Mouse (Mus musculus) embryo, embryonic 9.5 days (tissue): ENCODE results near the gene Esrrg.

ENCODE experiments used
- DNase-seq: peaks from one replicate; pipeline ENCODE4 v3.0.0-alpha.2; 2017; ENCODE audit errors: extremely low spot score

Esrrg gene

DNA sequence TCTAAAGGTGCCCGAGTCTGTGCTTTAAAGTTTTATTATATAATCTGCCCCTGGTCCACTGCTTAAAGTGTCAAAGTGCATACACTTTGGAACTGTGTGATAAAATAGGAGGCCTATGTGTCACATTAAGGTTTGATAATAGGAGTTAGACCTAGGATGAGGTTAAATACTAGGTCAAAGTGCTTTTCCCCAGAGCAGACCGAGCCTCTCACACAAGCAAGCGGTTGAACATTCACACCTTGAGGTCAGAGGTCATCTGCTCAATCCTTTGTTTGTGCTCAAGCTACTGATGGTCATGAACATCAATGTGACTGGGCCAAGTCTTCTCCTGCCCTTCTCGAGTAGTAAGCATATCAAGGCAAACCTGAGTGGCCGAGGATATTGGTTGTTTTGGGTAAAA, 218.3 kb downstream of the Esrrg start:
- DNase-seq = no peak

DNA sequence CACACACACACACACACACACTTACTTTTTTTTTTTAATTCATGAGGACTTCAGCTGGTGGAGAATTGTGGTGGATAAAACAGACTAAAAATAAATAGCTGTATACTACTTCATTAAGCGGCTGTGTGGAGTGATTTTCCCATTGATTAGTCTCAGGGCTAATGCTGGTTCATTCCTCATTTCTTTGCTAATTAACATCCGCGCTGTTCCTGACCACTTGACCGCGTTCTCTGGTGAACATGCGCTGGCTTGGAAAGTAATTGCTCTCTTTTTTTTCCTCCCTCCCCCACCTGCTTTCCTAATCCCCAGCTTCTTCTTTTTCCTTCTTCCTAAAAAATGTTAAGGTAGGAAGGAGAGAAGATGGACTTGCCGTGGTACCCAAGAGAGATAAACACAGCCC, 222.3 kb downstream of the Esrrg start:
- DNase-seq = no peak

DNA sequence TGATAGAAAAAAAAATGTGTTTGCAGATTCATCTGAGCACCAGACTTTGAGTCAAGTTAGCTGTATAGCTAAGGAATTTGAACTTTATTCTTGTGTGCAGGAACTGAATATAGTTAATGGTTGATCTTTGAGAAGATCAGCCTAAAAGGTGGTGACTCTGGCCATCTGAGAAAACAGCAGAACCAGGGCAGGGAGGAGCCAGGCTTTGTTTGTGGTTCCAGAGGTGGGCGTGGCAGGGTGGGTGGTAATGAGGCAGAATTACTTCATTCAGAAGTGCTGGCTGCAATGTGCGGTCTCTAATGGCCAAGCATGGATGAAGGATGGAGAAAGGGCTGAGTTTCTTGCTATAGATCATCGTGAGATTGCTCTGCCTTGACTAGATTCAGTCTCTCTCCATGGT, 224.3 kb downstream of the Esrrg start:
- DNase-seq = no peak

DNA sequence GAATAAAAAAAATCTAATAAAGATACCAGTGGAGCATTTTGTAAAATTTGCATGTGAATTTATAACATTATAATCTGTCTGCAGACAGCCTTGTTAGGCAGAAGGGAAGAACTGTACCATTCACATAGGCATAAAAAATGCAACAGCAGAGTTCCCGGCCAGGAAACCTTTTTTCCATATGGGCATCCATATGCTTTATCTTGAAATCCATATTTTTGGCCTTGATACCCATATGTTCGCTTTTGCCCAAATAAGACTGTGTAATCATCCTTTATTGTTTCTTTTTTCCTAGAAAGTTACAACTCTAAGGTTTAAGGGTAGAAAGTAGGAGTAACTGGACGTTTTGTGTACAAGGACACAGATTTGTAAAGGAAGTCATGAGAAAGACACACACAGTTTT, 226.0 kb downstream of the Esrrg start:
- DNase-seq = no peak

DNA sequence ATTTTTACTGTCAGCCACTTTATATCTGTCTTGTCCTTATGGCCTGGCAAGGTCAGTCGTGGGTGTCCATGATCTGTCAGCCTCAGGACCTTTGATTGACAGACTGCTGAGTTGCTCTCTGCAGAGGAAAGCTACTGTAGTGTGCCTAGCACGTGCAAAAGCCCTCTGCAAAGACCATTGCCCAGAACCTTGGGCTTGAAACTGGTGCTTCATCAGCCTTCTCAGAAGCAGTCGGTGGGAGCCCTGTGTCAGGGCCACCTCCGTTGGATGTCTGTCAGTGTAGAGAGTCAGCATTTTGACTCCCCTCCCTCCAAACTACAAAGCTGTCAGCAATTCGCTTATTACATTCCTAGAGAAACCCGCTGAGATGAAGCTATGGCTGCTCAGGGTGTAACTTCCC, 227.8 kb downstream of the Esrrg start:
- DNase-seq = no peak

DNA sequence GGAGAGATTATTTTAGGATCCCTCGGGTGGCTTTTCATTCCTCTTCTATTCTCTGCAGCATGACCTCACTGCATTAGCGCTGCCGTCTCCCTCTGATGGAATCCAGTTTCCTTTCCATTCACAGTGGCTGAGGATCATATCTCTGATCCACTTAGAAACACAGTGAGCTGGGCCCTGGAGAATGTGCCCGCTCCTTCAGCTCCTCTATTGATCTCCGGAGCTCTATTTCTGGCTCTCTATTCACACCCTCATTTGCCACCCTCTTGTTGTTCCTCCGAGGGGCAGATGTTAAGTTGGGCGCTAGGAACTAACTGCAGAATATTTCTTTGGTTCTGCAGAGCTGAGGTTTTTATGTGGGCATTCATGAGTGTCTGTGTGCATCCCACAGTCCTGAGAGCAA, 228.3 kb downstream of the Esrrg start:
- DNase-seq = no peak

DNA sequence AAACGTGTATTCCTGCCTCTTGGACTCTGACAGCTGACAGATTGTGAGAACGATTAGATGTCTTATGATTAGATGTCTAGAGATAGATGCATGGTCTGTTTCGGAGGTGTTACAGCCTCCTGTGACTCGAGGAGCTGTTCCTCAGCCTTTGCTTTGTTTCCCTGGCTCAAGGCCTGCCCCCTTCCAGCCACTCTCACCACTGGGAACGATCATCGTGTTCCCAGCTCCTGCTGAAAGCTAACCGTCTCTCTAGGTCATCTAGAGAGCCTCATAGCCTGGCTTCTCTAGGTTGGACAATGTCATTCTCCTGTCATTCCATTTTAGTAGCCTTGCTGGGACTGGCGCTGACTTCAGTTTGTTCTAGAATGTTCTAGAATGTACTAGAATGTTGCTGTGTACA, 233.0 kb downstream of the Esrrg start:
- no peak for DNase-seq

DNA sequence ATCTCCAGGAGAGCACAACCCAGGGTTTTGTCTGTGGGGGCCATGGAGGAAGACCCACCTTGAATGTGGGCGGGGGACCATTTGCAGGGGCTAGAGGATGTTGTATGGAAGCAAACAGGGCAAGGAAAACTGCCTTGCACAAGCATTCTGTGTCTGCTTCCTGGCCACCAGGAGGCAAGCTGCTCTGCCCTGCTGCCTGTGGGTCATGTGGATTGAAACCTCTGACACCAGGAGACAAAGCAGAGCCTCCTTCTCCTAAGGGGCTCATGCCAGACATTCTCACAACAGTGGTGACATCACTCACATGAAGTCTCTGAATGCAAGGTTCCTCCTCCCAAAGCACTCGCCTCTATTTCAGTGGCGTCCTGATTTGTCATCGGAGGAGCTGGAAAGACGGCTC, 234.1 kb downstream of the Esrrg start:
- no peak for DNase-seq

DNA sequence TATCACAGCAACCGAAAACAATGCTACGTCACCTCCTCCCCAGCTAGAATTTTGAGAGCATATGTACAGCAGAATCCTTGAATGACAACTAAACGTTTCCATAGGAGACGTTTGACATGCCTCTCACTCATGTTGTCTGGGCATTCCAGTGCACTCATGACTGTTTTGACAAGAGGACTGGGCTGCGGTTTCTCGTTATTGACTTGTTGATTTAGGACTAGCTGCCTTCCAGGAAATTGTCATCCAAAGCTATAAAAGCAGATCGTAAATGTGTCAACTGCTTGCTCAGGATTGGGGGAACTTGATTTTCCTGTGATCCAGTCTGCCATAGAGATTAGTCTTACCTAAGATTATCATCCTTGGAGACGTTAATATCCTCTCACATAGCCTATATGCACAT, 245.6 kb downstream of the Esrrg start:
- no peak for DNase-seq

DNA sequence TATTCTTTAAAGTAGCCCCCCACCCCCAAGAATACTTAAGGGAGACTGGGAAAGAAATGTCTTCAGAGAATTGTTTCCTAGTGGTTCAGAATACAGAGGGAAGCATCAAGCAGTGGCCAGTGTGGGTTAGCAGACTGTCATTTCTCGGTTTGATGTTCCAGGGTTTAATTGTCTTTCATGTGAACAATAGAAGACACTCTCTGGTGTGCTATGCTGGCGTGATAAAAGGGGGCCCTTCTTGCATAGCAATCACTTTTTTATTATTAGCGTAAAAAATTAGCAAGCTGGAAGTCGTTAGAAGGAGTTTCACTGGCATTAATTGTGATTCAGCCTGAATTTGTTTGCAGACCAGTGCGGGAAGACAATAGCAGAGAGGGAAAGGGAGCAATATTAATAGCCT, 253.7 kb downstream of the Esrrg start:
- no peak for DNase-seq

DNA sequence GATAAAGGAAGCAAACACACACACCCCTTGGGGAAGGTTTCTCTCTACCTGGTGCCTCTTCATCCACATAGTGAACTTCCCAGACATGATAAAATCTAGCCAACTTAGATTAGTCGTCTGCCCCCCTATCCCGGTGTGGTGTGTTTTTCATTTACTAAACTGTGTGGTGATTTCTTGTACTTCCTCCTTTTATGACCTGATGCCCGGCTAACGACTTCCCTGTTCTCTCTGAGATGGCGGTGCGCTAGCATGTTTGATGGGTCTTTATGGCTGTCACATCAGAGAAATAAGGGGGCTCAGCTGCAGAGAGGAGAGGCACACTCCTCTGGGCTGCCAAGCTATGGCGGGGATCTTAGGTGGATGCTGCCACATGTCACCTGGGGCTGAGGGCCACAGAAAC, 259.8 kb downstream of the Esrrg start:
- DNase-seq = no peak

DNA sequence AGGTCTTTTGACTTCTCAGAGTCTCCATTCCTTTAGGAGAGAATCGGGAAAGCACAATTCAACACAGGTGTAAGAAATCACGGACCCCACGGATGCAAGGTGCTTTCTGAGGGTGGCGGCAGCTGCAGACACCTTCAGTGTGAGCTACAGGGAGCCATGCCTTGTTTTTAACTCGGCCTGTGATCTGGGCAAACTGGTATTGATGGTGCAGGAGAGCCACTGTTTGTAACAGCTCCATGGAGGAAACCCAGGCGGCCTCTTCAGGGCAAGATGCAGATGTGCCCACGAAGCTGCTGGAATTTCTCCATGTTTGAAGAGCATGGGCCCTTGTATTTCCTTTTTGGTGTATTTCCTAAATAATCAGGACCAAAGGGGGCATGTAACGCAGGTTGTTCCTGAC, 263.6 kb downstream of the Esrrg start:
- no peak for DNase-seq

DNA sequence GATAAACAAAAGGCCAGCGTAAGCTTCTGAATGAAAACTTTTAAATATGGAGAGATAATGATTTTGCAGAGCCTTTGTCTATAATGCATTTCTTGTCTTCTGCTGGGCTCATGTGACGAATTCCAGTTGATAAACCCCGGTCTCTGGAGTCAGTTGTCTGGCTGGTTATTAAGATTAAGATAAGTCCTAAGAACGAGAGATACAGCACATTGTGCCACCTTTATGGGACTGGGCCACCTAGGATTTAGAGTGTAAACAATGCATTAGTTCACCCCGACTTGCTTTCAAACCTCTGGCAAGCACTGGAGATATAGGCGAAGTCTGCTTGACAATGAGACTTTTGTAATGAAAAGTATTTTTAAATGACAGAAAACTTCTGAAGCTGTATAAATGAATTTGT, 264.2 kb downstream of the Esrrg start:
- DNase-seq = no peak

DNA sequence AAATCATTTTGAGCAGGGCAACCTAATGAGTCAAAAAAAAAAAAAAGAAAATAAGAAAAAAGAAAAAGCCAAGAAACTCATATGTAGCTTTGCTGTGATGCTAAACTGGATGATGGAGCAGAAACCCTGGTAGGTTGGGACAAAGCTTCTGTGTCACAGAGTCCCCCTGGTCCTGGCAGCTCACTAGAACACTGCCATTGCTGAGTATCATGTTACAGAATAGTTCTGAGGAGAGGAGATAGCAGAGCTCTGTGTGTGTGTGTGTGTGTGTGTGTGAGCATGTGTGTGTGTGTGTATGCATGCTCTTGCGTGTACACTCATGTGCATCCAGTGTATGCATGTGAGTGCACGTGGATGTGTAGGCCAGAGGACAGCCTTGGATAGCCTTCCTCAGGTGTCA, 265.2 kb downstream of the Esrrg start:
- DNase-seq = no peak

DNA sequence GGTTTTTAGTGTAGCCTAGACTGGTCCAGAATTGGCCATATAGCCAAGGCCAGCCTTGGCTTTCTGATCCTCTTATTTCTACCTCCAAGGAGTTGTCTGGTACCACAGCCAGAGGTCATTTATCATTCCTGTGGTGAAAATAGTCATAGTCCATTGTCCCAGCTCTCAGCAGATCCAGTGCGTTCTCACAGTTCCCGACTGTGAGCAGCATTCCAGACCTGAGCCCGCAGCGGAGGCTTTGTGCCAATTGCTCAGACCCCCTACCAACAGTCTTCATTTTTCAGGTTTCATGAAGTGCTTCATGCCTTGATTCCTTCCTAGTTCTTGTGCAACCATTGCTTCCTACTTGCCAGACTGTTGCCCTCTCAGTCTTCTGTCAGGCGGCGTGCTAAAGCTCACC, 278.7 kb downstream of the Esrrg start:
- DNase-seq = no peak

DNA sequence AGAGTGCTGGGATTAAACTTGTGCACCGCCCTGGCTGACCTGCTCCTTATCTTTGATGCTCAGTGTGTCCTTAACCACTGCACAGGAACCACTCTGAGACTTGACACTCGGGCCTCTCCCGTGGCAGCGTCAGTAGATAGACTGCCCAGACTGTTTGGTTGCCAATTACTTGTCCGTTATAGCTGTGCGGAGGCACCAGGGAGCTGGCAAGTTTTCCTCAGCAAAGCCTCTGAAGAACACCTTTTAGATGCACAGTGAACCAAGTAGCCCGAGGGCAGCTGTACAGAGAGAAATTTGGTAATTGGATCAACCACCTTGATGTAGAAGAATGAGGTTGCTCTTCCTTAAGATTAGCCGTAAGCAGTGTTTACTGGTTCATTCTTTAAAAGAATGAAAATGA, 279.6 kb downstream of the Esrrg start:
- no peak for DNase-seq

DNA sequence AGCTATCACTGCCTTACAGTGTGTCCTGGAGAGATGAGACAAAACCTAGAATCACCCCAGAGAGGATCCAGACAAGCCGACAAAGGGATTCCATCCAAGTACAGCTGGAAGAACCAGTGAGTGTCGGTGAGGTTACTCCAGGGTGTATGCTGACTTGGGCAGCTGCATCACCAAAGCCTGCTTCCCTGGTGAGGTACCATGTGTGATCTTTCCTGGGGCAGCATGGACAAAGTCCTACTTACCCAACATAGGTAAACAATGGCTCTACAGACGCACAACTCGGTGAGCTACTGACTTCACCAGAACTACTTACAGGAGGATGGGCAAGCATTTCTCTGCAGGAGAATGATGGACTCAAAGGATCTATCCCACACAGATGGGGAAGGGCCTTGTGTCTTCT, 280.5 kb downstream of the Esrrg start:
- DNase-seq = no peak

DNA sequence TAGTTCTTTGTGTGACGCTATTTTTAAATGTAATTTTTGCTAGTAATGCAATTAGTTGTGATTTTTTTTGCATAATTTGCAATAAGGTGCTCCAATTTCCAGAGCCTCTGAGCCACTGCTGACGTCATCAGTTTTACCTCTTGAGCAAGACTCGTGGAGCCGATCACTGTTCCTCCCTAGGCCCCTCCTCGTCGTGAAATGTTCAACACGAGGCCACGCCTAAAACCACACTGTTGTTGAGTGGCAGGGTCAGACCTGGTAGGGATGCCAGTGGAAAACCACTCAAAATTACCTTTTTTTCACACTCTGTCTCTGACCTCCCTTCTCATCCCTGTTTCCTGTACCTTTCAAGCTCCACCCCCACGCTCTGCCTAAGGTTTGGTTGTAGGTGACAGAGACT, 282.7 kb downstream of the Esrrg start:
- no peak for DNase-seq

DNA sequence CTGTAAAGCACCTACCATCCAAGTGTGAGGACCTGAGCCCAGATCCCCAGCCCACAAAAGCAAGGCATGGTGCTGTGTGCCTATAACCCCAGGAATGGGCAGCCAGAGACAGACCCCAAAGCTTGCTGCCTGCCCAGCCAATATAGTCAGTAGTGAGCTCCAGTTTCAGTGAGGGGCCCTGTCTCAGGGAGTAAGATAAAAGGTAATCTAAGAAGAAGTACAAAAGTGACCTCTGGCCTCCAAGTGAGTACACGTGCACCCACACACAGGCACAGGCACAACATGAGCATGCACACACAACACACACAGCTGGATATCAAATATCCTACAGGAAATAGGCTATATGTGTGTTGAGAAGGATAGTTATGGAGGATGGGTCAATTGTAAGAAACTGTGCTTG, 286.9 kb downstream of the Esrrg start:
- no peak for DNase-seq

DNA sequence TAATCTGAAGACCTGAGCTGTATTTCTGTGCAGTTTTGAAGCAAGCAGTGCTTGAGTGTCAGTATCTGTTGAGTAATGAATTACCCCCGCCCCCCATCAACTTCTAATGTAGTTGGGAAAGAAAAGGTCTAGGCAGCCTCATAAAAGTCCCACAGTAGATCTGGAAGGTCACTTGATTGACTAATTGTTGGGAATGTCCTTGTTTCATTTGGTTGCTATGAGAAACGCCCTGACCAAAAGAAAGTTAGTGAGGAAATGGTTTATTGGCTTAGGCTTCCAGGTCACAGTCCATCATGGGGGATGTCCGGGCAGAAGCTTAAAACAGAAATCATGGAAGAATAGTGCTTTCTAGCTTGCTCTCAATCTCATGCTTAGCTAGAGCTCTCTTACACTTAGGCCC, 287.7 kb downstream of the Esrrg start:
- no peak for DNase-seq

DNA sequence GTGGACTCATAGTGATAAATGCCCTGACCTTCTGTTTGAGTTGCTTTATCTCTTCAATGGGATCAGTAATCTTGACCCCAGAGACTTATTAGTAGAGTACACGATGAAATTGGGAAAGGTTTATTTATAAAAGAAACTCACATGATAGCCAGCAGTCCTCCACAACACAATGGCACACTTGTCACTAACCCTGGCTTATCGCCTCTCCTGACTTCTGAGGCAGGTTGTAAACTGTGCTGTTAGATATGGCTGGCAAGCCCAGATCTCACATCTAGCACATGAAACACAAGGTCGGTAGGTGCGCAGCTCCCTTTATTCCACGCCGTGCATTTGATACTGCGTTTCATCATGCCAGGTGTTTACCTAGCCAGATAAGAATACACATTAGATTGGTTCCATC, 288.3 kb downstream of the Esrrg start:
- no peak for DNase-seq

DNA sequence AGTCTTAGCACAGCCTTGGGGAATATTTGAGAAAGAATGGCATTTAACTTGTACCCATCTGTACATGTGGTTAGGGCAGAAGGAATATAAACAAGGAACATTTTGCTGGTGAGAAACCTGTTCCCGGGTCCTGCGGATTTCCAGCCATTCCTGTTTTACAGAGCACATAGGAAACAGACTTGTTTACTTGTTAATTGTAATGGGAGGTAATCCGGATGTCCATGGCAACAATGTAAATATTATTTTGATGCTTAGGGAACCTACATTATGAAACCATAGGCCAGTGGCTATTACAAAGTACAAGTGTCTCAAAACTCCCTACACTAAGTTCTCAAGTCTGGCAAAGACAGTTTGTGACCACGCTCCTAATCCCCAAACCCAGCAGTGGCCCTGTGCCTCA, 290.9 kb downstream of the Esrrg start:
- no peak for DNase-seq

DNA sequence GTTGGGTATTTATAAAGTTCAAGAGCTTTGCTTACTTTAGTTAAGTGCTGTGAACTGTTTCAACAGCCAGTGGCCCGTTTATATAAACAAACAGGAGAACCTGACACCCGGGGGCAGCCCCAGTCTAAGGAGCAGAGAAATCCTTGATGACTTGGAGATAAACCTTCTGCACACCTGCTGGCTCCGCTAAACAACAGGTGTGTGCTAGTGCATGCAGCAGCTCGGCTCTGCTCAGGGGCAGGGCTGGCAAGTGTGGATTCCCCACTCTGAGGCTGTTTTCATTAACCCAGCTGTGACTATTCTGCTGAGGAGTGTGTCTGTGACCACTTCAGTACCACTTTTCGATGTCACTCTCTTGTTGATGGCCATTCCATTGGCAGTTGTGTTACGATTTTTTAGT, 292.2 kb downstream of the Esrrg start:
- DNase-seq = no peak

DNA sequence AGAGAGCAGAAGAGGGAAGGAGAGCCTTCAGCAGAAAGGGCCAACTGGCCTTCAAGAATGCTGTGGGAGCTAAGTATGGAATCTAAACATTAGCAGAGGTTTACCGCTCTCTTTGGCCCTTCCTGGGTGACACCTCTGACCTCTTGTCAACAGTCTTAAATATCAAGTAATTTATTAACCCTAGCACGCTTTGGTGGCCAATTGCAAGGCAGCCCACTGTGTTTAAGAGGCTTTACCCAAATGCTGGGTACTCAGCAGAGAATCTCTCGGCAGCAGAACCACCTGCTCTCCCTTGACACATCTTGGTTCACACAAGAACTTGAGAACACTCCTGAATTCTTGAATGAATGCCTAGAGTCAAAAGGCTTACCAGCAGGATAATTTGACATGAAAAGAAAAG, 293.6 kb downstream of the Esrrg start:
- no peak for DNase-seq

DNA sequence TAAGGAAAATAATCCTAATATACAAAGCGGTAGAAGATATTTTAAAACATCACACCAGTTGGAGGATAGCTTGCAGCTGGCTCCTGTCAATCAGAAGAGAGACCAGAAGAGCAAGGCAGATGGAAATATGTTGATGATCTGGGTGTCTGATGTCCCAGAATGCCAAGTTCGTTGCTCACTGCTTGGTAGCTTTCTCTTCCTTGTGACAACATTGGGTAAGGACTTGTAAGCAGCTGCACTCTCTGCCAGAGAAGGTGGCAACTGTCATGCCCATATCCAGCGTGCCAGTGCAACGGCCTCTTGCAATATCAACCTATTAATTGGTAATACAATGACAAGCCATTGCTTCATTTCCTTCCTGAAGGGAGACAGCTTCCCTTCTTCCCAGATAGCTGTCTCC, 296.1 kb downstream of the Esrrg start:
- DNase-seq = no peak
